Mouse (Mus musculus): Measurements from ENCODE around the gene Dedd.
A peak's percentile ranks its signal among the peaks of the same experiment; 100 is the strongest.
"Not testable (repeated sequence)": the region's sequence is repeated elsewhere in the genome, so short reads cannot be mapped to it uniquely, and the experiment has no call there.

Gene Dedd

GRCm38 (mm10) chr1:171328839-171329432, at the start of gene Dedd:
Gene Dedd, plus strand, starts transcription at chr1:171329145.
- peak; percentile 89 for DNase-seq

GRCm38 (mm10) chr1:171279721-171280120, 49.2 kb upstream of the Dedd start:
- no peak for DNase-seq

- no peak for DNase-seq
Observed at GRCm38 (mm10) chr1:171280250-171280915, 48.6 kb upstream of the Dedd start.

- peak; percentile 95 for DNase-seq
Observed at GRCm38 (mm10) chr1:171280916-171281527, 47.9 kb upstream of the Dedd start, which contains the start of gene Ppox. Gene Ppox, minus strand, starts transcription at chr1:171281186.

GRCm38 (mm10) chr1:171281528-171281923, 47.4 kb upstream of the Dedd start:
- DNase-seq, result peak; percentile 91

- no peak for DNase-seq
Observed at GRCm38 (mm10) chr1:171282086-171282805, 46.7 kb upstream of the Dedd start.

- no peak for DNase-seq
Observed at GRCm38 (mm10) chr1:171283188-171284160, 45.5 kb upstream of the Dedd start.

GRCm38 (mm10) chr1:171284491-171284890, 44.5 kb upstream of the Dedd start:
- DNase-seq, result no peak

GRCm38 (mm10) chr1:171285096-171285892, 43.7 kb upstream of the Dedd start:
- DNase-seq, result no peak

- no peak for DNase-seq
Observed at GRCm38 (mm10) chr1:171286517-171286916, 42.4 kb upstream of the Dedd start.

- DNase-seq, result peak; percentile 95
Observed at GRCm38 (mm10) chr1:171287136-171288081, 41.5 kb upstream of the Dedd start, which contains the start of gene Usp21. Gene Usp21, minus strand, starts transcription at chr1:171287991.

- no peak for DNase-seq
Observed at GRCm38 (mm10) chr1:171288328-171288727, 40.6 kb upstream of the Dedd start.

GRCm38 (mm10) chr1:171293351-171293750, 35.6 kb upstream of the Dedd start:
- DNase-seq, result no peak

- DNase-seq, result no peak
Observed at GRCm38 (mm10) chr1:171293906-171294297, 35.0 kb upstream of the Dedd start.

GRCm38 (mm10) chr1:171294298-171295062, 34.5 kb upstream of the Dedd start, which contains the start of gene Ufc1:
Gene Ufc1, minus strand, starts transcription at chr1:171295024.
- peak; percentile 81 for DNase-seq

- DNase-seq, result no peak
Observed at GRCm38 (mm10) chr1:171295063-171295402, 33.9 kb upstream of the Dedd start.

- DNase-seq, result no peak
Observed at GRCm38 (mm10) chr1:171298226-171298625, 30.7 kb upstream of the Dedd start.

- DNase-seq, result not testable (repeated sequence)
Observed at GRCm38 (mm10) chr1:171306157-171306556, 22.8 kb upstream of the Dedd start.

GRCm38 (mm10) chr1:171309321-171309720, 19.6 kb upstream of the Dedd start:
- no peak for DNase-seq

Data from liver (tissue).